Mouse (Mus musculus) G1E (cell line): Measurements from ENCODE around the gene Atg7.
A peak's percentile ranks its signal among the peaks of the same experiment; 100 is the strongest.

Experiments
- CTCF ChIP-seq: IDR thresholded peaks from 2 replicates; pipeline ENCODE4 v1.5.1; 2012; ENCODE audit warnings: low read depth, low read length, inconsistent platforms, mixed read lengths
- GATA1 ChIP-seq: IDR thresholded peaks from 2 replicates; pipeline ENCODE4 v1.6.1; 2012; ENCODE audit warnings: borderline replicate concordance, low read length, inconsistent platforms, mixed read lengths
- POLR2AphosphoS5 ChIP-seq: IDR thresholded peaks from 2 replicates; pipeline ENCODE4 v1.6.1; 2012; ENCODE audit warnings: low read depth, low read length, inconsistent platforms; ENCODE audit not compliant: insufficient replicate concordance

GRCm38 (mm10) chr6:114697646-114698490 is 55.0 kb downstream of the Atg7 start:
- peak; percentile 73 for TF ChIP-seq CTCF
- no peak for TF ChIP-seq GATA1
- no peak for TF ChIP-seq POLR2AphosphoS5
